Mouse (Mus musculus) MEL (cell line): Measurements from ENCODE around the gene Gm38392.

Source experiments
- CTCF ChIP-seq, 3 experiments: IDR thresholded peaks in 2 of 3; conservative IDR thresholded peaks in 1 of 3; 2 replicates each; pipeline ENCODE4 v1.5.1; 2011 to 2012; ENCODE audit warnings: low read length in 3 of 3, low read depth in 2 of 3, mild to moderate bottlenecking in 2 of 3, improper control_type of control experiment in 1 of 3, inconsistent platforms in 1 of 3, mixed read lengths in 1 of 3, moderate library complexity in 1 of 3; ENCODE audit not compliant: control insufficient read depth in 1 of 3, insufficient read depth in 1 of 3, poor library complexity in 1 of 3, severe bottlenecking in 1 of 3
- EP300 ChIP-seq, 2 experiments: IDR thresholded peaks; 2 replicates each; pipeline ENCODE4 v1.6.1; 2011; ENCODE audit warnings: improper control_type of control experiment in 2 of 2, low read length in 2 of 2, low read depth in 1 of 2, mild to moderate bottlenecking in 1 of 2
- ETS1 ChIP-seq: IDR thresholded peaks from 2 replicates; pipeline ENCODE4 v1.6.1; 2012; ENCODE audit warnings: low read depth, mild to moderate bottlenecking, inconsistent platforms, low read length, improper control_type of control experiment, moderate library complexity
- GABPA ChIP-seq: IDR thresholded peaks from 2 replicates; pipeline ENCODE4 v1.6.1; 2012; ENCODE audit warnings: low read depth, mild to moderate bottlenecking, inconsistent platforms, low read length, improper control_type of control experiment, moderate library complexity
- MAX ChIP-seq: IDR thresholded peaks from 2 replicates; pipeline ENCODE4 v1.6.1; 2011; ENCODE audit warnings: low read length, improper control_type of control experiment
- MEF2A ChIP-seq: IDR thresholded peaks from 2 replicates; pipeline ENCODE4 v1.6.1; 2014; ENCODE audit warnings: low read depth, mild to moderate bottlenecking, inconsistent platforms, low read length, improper control_type of control experiment; ENCODE audit not compliant: poor library complexity, insufficient replicate concordance, severe bottlenecking; ENCODE audit errors: extremely low read depth
- MXI1 ChIP-seq: IDR thresholded peaks from 2 replicates; pipeline ENCODE4 v1.6.1; 2011; ENCODE audit warnings: mild to moderate bottlenecking, low read depth, low read length, improper control_type of control experiment
- MYB ChIP-seq: IDR thresholded peaks from 2 replicates; pipeline ENCODE4 v1.6.1; 2011; ENCODE audit warnings: mild to moderate bottlenecking, low read depth, low read length, improper control_type of control experiment
- NRF1 ChIP-seq: IDR thresholded peaks from 2 replicates; pipeline ENCODE4 v1.6.1; 2014; ENCODE audit warnings: low read depth, mild to moderate bottlenecking, inconsistent platforms, low read length, improper control_type of control experiment, moderate library complexity; ENCODE audit not compliant: poor library complexity, insufficient read depth, severe bottlenecking
- POLR2A ChIP-seq, 2 experiments: IDR thresholded peaks; 2 replicates each; pipeline ENCODE4 v1.6.1; 2011 to 2012; ENCODE audit warnings: low read length in 2 of 2, mild to moderate bottlenecking in 2 of 2, control low read depth in 1 of 2, improper control_type of control experiment in 1 of 2, low read depth in 1 of 2, moderate library complexity in 1 of 2; ENCODE audit not compliant: control insufficient read depth in 1 of 2, insufficient read depth in 1 of 2, poor library complexity in 1 of 2
- SIN3A ChIP-seq: IDR thresholded peaks from 2 replicates; pipeline ENCODE4 v1.6.1; 2012; ENCODE audit warnings: low read length, improper control_type of control experiment, inconsistent platforms
- TAL1 ChIP-seq: IDR thresholded peaks from 2 replicates; pipeline ENCODE4 v1.6.1; 2012; ENCODE audit warnings: mild to moderate bottlenecking, inconsistent platforms, low read length, moderate library complexity, mixed read lengths
- UBTF ChIP-seq: IDR thresholded peaks from 2 replicates; pipeline ENCODE4 v1.6.1; 2012; ENCODE audit warnings: low read depth, mild to moderate bottlenecking, inconsistent platforms, low read length, improper control_type of control experiment, moderate library complexity, borderline replicate concordance; ENCODE audit not compliant: insufficient read depth

- TF ChIP-seq MXI1, result no peak
- TF ChIP-seq CTCF (IDR thresholded peaks at IDR 0.05 in 2 of 3, conservative IDR thresholded peaks at IDR 0.05 in 1 of 3; ENCODE audit: control insufficient read depth in 1 of 3, insufficient read depth in 1 of 3, low read depth in 2 of 3, low read length in 3 of 3, poor library complexity in 1 of 3, severe bottlenecking in 1 of 3), result no peak
- TF ChIP-seq POLR2A (IDR thresholded peaks at IDR 0.05; ENCODE audit: control insufficient read depth in 1 of 2, insufficient read depth in 1 of 2, low read depth in 1 of 2, low read length in 2 of 2, poor library complexity in 1 of 2), result no peak
- TF ChIP-seq SIN3A, result no peak
- no peak for TF ChIP-seq GABPA
- TF ChIP-seq EP300 (IDR thresholded peaks at IDR 0.05; ENCODE audit: low read depth in 1 of 2, low read length in 2 of 2), result no peak
- no peak for TF ChIP-seq NRF1
- no peak for TF ChIP-seq ETS1
- TF ChIP-seq TAL1, result no peak
- no peak for TF ChIP-seq MYB
- TF ChIP-seq MEF2A, result no peak
- TF ChIP-seq MAX, result no peak
- TF ChIP-seq UBTF, result no peak
These were observed 41.9 kb upstream of the Gm38392 start for GRCm38 (mm10) chr3:88328956-88329355.
